Comparison of ENCODE assay signal across 13 mouse cellular contexts in the genomic region with DNA sequence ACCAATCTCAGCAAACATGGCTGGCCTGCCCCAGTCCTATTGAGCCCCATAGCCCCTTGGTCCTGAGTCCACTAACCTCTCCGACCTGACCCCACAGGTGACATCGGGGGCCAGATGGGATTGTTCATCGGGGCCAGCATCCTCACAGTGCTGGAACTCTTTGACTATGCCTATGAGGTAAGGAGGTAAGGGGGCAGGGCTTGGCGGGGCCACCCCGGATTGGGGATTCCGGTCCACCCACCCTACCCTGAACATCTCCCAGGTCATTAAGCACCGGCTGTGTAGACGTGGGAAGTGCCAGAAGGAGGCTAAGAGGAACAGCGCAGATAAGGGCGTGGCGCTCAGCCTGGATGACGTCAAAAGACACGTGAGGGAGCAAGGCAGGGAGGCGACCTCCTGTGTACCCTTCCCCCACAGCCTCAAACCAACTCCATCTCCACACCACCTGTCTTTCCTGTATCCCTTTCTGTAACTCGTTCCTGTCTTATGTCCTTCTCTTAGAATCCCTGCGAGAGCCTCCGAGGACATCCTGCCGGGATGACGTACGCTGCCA. TPM values are rescaled to one million over a fixed set of nuclear protein-coding genes. Genes with fewer than 3 reads are reported as not detected.
DNase-seq lines count a peak whose midpoint lies in the region; ATAC-seq and TF ChIP-seq lines count a peak whose summit lies in the region.
"Had no signal": no experiment of that assay in that cellular context is flagged by ENCODE, and none has a peak within 500 bp of the region (broad histone marks: within the 10 kb centered on the region; RNA-seq: fewer than 3 reads in every experiment).

No protein-coding gene starts in this region.

- no peak for ATAC-seq in CD4-positive, CD25-positive, alpha-beta regulatory T cell, adult 4 months
- ATAC-seq in hindbrain, embryonic 13.5 days (ENCODE audit: low FRiP score) = no peak
- ATAC-seq in hindbrain, embryonic 11.5 days (ENCODE audit: low FRiP score) = no peak
- ATAC-seq in intestine, embryonic 14.5 days (replicated peaks; ENCODE audit: low FRiP score, low TSS enrichment, low read depth) = no peak

- TF ChIP-seq CTCF in E14TG2a.4 (conservative IDR thresholded peaks at IDR 0.05; ENCODE audit: low read length) = no peak

- H3K27ac ChIP-seq in hindbrain, embryonic 13.5 days = no peak overlapping the region
- H3K27ac ChIP-seq in hindbrain, embryonic 11.5 days (ENCODE audit: low read depth, low read length) = no peak overlapping the region
- no peak overlapping the region for H3K27ac ChIP-seq in intestine, embryonic 14.5 days (ENCODE audit: low read depth)
- H3K27ac ChIP-seq: kidney, postnatal 0 days; liver, embryonic 14.5 days; macrophage had no signal

- 39% methylated on average over 20 of the region's 20 CpGs for WGBS in hindbrain, embryonic 13.5 days
- WGBS in hindbrain, embryonic 11.5 days = 39% methylated on average over 20 of the region's 20 CpGs
- 27% methylated on average over 20 of the region's 20 CpGs for WGBS in intestine, embryonic 14.5 days

- no peaks in the 10 kb centered on the region for H3K9me3 ChIP-seq in hindbrain, embryonic 13.5 days
- H3K9me3 ChIP-seq in hindbrain, embryonic 11.5 days (ENCODE audit: control insufficient read depth, low read length) = no peaks in the 10 kb centered on the region
- H3K9me3 ChIP-seq in E14TG2a.4 (ENCODE audit: low read length) = no peaks in the 10 kb centered on the region
- H3K9me3 ChIP-seq in intestine, embryonic 14.5 days (ENCODE audit: control insufficient read depth, low read length) = no peaks in the 10 kb centered on the region

- H3K4me3 ChIP-seq in hindbrain, embryonic 13.5 days = no peak overlapping the region
- H3K4me3 ChIP-seq in hindbrain, embryonic 11.5 days (ENCODE audit: low read depth, low read length) = no peak overlapping the region
- peak overlapping the region; percentile 46 for H3K4me3 ChIP-seq in E14TG2a.4 (replicated peaks; ENCODE audit: low read length)
- no peak overlapping the region for H3K4me3 ChIP-seq in intestine, embryonic 14.5 days (ENCODE audit: low read depth, low read length)

- peaks cover 65% of the 10 kb centered on the region for H3K36me3 ChIP-seq in hindbrain, embryonic 13.5 days
- H3K36me3 ChIP-seq in hindbrain, embryonic 11.5 days (ENCODE audit: control insufficient read depth, insufficient read depth, low read length) = no peaks in the 10 kb centered on the region
- H3K36me3 ChIP-seq in E14TG2a.4 (ENCODE audit: insufficient read depth, low read length) = peaks cover 11% of the 10 kb centered on the region
- H3K36me3 ChIP-seq in intestine, embryonic 14.5 days (ENCODE audit: control insufficient read depth, insufficient read depth, low read length) = peaks cover 3% of the 10 kb centered on the region

- no peaks in the 10 kb centered on the region for H3K27me3 ChIP-seq in hindbrain, embryonic 13.5 days
- no peaks in the 10 kb centered on the region for H3K27me3 ChIP-seq in hindbrain, embryonic 11.5 days (ENCODE audit: control insufficient read depth, insufficient read depth, low read length)
- peaks cover 8% of the 10 kb centered on the region for H3K27me3 ChIP-seq in E14TG2a.4 (ENCODE audit: insufficient read depth, low read length)
- 0 out of 2 replicates have a peak, but pooled peaks cover 6% of the 10 kb centered on the region for H3K27me3 ChIP-seq in intestine, embryonic 14.5 days (replicated peaks; ENCODE audit: control insufficient read depth, insufficient read depth, low read length)

- peaks cover 20% of the 10 kb centered on the region for H3K4me1 ChIP-seq in hindbrain, embryonic 13.5 days (replicated peaks)
- peaks cover 8% of the 10 kb centered on the region for H3K4me1 ChIP-seq in hindbrain, embryonic 11.5 days (replicated peaks; ENCODE audit: control insufficient read depth, insufficient read depth, low read length)
- H3K4me1 ChIP-seq in E14TG2a.4 (replicated peaks; ENCODE audit: low read depth, low read length) = peaks cover 51% of the 10 kb centered on the region
- peaks cover 13% of the 10 kb centered on the region for H3K4me1 ChIP-seq in intestine, embryonic 14.5 days (replicated peaks; ENCODE audit: control insufficient read depth, insufficient read depth, low read length)

- H3K4me2 ChIP-seq in hindbrain, embryonic 13.5 days = no peak overlapping the region
- H3K4me2 ChIP-seq in hindbrain, embryonic 11.5 days (replicated peaks; ENCODE audit: low read depth, low read length) = no peak overlapping the region
- peak overlapping the region; percentile 11; the same call in 1 of the 2 replicates for H3K4me2 ChIP-seq in intestine, embryonic 14.5 days (ENCODE audit: low read length)

- peak overlapping the region; percentile 46; the same call in 1 of the 2 replicates for H3K9ac ChIP-seq in hindbrain, embryonic 13.5 days
- no peak overlapping the region for H3K9ac ChIP-seq in hindbrain, embryonic 11.5 days (ENCODE audit: low read depth, low read length)
- no peak overlapping the region for H3K9ac ChIP-seq in intestine, embryonic 14.5 days (ENCODE audit: low read length)
- H3K9ac ChIP-seq: liver, embryonic 14.5 days had no signal

- DNase-seq in CD4-positive, CD25-positive, alpha-beta regulatory T cell, adult 2 months (ENCODE audit: low read depth, low spot score) = peak; percentile 53
- no peak for DNase-seq in hindbrain, embryonic 11.5 days (ENCODE audit: low spot score)
- no peak for DNase-seq in intestine, embryonic 14.5 days (ENCODE audit: low spot score)
- DNase-seq in urinary bladder, postnatal 25 days (ENCODE audit: low spot score) = no peak
- no peak for DNase-seq in embryo, embryonic 10.5 days (ENCODE audit: low spot score)
- DNase-seq: cerebellum, adult 9-10 months; heart, postnatal 10 days had no signal

RNA-seq across cellular contexts. Expression of gene Smarcd1, which starts 3.3 kb away (rescaled TPM):
- 10 to 100 TPM; 10.0 to 14.8 TPM for polyA plus RNA-seq in CD4-positive, CD25-positive, alpha-beta regulatory T cell, adult 4 months (2017; shearing (Covaris generic))
- polyA plus RNA-seq in hindbrain, embryonic 13.5 days (2015; fragmentation: Nextera tagmentation; extraction: Ambion mirVana) = 134 and 145 TPM in 2 replicates
- 99.1 and 103 TPM in 2 replicates for polyA plus RNA-seq in hindbrain, embryonic 11.5 days (2014; fragmentation: Nextera tagmentation; extraction: Ambion mirVana)
- 39.0 and 42.3 TPM in 2 replicates for polyA plus RNA-seq in intestine, embryonic 14.5 days (2014; fragmentation: Nextera tagmentation; extraction: Ambion mirVana)

RNA-seq across cellular contexts. Expression of gene Gm17349, which starts 6.7 kb away (rescaled TPM):
- polyA plus RNA-seq in CD4-positive, CD25-positive, alpha-beta regulatory T cell, adult 4 months (2017; shearing (Covaris generic)) = not detected
- polyA plus RNA-seq in hindbrain, embryonic 13.5 days (2015; fragmentation: Nextera tagmentation; extraction: Ambion mirVana) = not detected in 2 replicates
- not detected in 2 replicates for polyA plus RNA-seq in hindbrain, embryonic 11.5 days (2014; fragmentation: Nextera tagmentation; extraction: Ambion mirVana)
- not detected in 2 replicates for polyA plus RNA-seq in intestine, embryonic 14.5 days (2014; fragmentation: Nextera tagmentation; extraction: Ambion mirVana)
- polyA plus RNA-seq: kidney, postnatal 0 days; liver, embryonic 14.5 days; macrophage had no signal

RNA-seq across cellular contexts. Expression of gene Gpd1, which starts 18.7 kb away (rescaled TPM):
- under 1 TPM in 1 of 2 experiments, not detected in 1; 0.41 TPM for polyA plus RNA-seq in CD4-positive, CD25-positive, alpha-beta regulatory T cell, adult 4 months (2017; shearing (Covaris generic))
- 1.6 and 2.1 TPM in 2 replicates for polyA plus RNA-seq in hindbrain, embryonic 13.5 days (2015; fragmentation: Nextera tagmentation; extraction: Ambion mirVana)
- 0.25 and 0.36 TPM in 2 replicates for polyA plus RNA-seq in hindbrain, embryonic 11.5 days (2014; fragmentation: Nextera tagmentation; extraction: Ambion mirVana)
- polyA plus RNA-seq in intestine, embryonic 14.5 days (2014; fragmentation: Nextera tagmentation; extraction: Ambion mirVana) = 0.17 and 0.35 TPM in 2 replicates

RNA-seq across cellular contexts. Expression of gene Cox14, which starts 26.8 kb away (rescaled TPM):
- polyA plus RNA-seq in CD4-positive, CD25-positive, alpha-beta regulatory T cell, adult 4 months (2017; shearing (Covaris generic)) = 100 to 1,000 TPM; 139 to 168 TPM
- polyA plus RNA-seq in hindbrain, embryonic 13.5 days (2015; fragmentation: Nextera tagmentation; extraction: Ambion mirVana) = 160 and 174 TPM in 2 replicates
- 148 and 163 TPM in 2 replicates for polyA plus RNA-seq in hindbrain, embryonic 11.5 days (2014; fragmentation: Nextera tagmentation; extraction: Ambion mirVana)
- polyA plus RNA-seq in intestine, embryonic 14.5 days (2014; fragmentation: Nextera tagmentation; extraction: Ambion mirVana) = 190 and 206 TPM in 2 replicates

RNA-seq across cellular contexts. Expression of gene Asic1, which starts 28.4 kb away (rescaled TPM):
- under 1 TPM in 1 of 2 experiments, not detected in 1; 0.52 TPM for polyA plus RNA-seq in CD4-positive, CD25-positive, alpha-beta regulatory T cell, adult 4 months (2017; shearing (Covaris generic))
- polyA plus RNA-seq in hindbrain, embryonic 13.5 days (2015; fragmentation: Nextera tagmentation; extraction: Ambion mirVana) = 58.3 and 63.0 TPM in 2 replicates
- 14.4 and 21.0 TPM in 2 replicates for polyA plus RNA-seq in hindbrain, embryonic 11.5 days (2014; fragmentation: Nextera tagmentation; extraction: Ambion mirVana)
- polyA plus RNA-seq in intestine, embryonic 14.5 days (2014; fragmentation: Nextera tagmentation; extraction: Ambion mirVana) = 1.3 and 1.7 TPM in 2 replicates
